Mouse (Mus musculus) lung, postnatal 0 days (tissue): ENCODE measurements around the gene Trim5.
"Not testable (repeated sequence)": the region's sequence is repeated elsewhere in the genome, so short reads cannot be mapped to it uniquely, and the experiment has no call there.

ENCODE experiments used
- CTCF ChIP-seq: IDR thresholded peaks from 2 replicates; pipeline ENCODE4 v1.5.1; 2016; ENCODE audit warnings: antibody characterized with exemption, mild to moderate bottlenecking
- EP300 ChIP-seq: IDR thresholded peaks from 2 replicates; pipeline ENCODE4 v1.6.1; 2016; ENCODE audit warnings: antibody characterized with exemption, mild to moderate bottlenecking, control low read depth

- not testable (repeated sequence) for TF ChIP-seq EP300, CTCF
These were observed 22.6 kb downstream of the Trim5 start for GRCm38 (mm10) chr7:104265335-104265734.
